ENCODE assay signal across 25 mouse cellular contexts in genomic region chr1:157069181-157069828, GRCm38 (mm10). TPM values are rescaled to one million over a fixed set of nuclear protein-coding genes. Genes with fewer than 3 reads are reported as not detected.
DNase-seq lines count a peak whose midpoint lies in the region; ATAC-seq and TF ChIP-seq lines count a peak whose summit lies in the region.
"Had no signal": no experiment of that assay in that cellular context is flagged by ENCODE, and none has a peak within 500 bp of the region (broad histone marks: within the 10 kb centered on the region; RNA-seq: fewer than 3 reads in every experiment).

No protein-coding gene starts in this region.

- H3K9ac ChIP-seq in neural tube, embryonic 13.5 days: no peak overlapping the region
- H3K9ac ChIP-seq: forebrain, embryonic 12.5 days; heart, embryonic 13.5 days; hindbrain, embryonic 15.5 days had no signal

- no peaks in the 10 kb centered on the region for H3K27me3 ChIP-seq in kidney, adult 2 months (replicated peaks; ENCODE audit: control insufficient read depth, insufficient read depth, low read length)
- H3K27me3 ChIP-seq in neural tube, embryonic 13.5 days: no peaks in the 10 kb centered on the region
- H3K27me3 ChIP-seq: heart, embryonic 13.5 days; hindbrain, embryonic 15.5 days; Patski had no signal

- peaks cover 4% of the 10 kb centered on the region; the same call in 1 of the 2 replicates for H3K4me1 ChIP-seq in kidney, adult 2 months (ENCODE audit: control insufficient read depth, insufficient read depth, low read length)
- peaks cover 12% of the 10 kb centered on the region; the same call in 1 of the 2 replicates for H3K4me1 ChIP-seq in neural tube, embryonic 13.5 days (replicated peaks)

- no peak for TF ChIP-seq POLR2A in kidney, adult 2 months (IDR thresholded peaks at IDR 0.05; ENCODE audit: low read depth, low read length)
- no peak for TF ChIP-seq POLR2A in brain, embryonic 14.5 days (IDR thresholded peaks at IDR 0.05; ENCODE audit: borderline replicate concordance, extremely low read depth, insufficient read depth, insufficient read length, poor library complexity, severe bottlenecking)

- no peak overlapping the region for H3K4me3 ChIP-seq in kidney, adult 2 months (ENCODE audit: insufficient read depth, low read depth, low read length)
- H3K4me3 ChIP-seq in neural tube, embryonic 13.5 days: no peak overlapping the region
- H3K4me3 ChIP-seq: erythroblast, embryonic 14.5 days; forebrain, embryonic 12.5 days; gastrocnemius, adult 2 months; heart, embryonic 13.5 days; hindbrain, embryonic 15.5 days had no signal

- no peaks in the 10 kb centered on the region for H3K36me3 ChIP-seq in kidney, adult 2 months (ENCODE audit: control insufficient read depth, insufficient read depth, low read length)
- H3K36me3 ChIP-seq in neural tube, embryonic 13.5 days: no peaks in the 10 kb centered on the region
- H3K36me3 ChIP-seq: forebrain, embryonic 12.5 days; G1E; heart, embryonic 13.5 days; hindbrain, embryonic 15.5 days had no signal

- TF ChIP-seq CTCF in kidney, adult 2 months (conservative IDR thresholded peaks at IDR 0.05; ENCODE audit: insufficient read depth, insufficient read length, low read depth, low read length): no peak
- no peak for TF ChIP-seq CTCF in brain, embryonic 14.5 days (IDR thresholded peaks at IDR 0.05; ENCODE audit: borderline replicate concordance, extremely low read depth, insufficient read depth, insufficient read length)

- WGBS in kidney, adult 2 months: 57% methylated on average over 15 of the region's 15 CpGs
- 56% methylated on average over 15 of the region's 15 CpGs for WGBS in neural tube, embryonic 13.5 days

- ATAC-seq in neural tube, embryonic 13.5 days (ENCODE audit: low read depth): no peak
- ATAC-seq: activated CD4-positive, CD25-positive, alpha-beta regulatory T cell, adult 4 months; CD4-positive, CD25-positive, alpha-beta regulatory T cell, adult 4 months; Patski had no signal

- peak; percentile 67 for DNase-seq in kidney, adult 2 months
- no peak for DNase-seq in kidney, adult 11 months
- no peak for DNase-seq in neural tube, embryonic 10.5 days (ENCODE audit: extremely low spot score, low spot score)
- DNase-seq in brain, embryonic 14.5 days (ENCODE audit: low read depth): peak; percentile 76
- no peak for DNase-seq in urinary bladder, postnatal 14 days (ENCODE audit: low spot score)
- DNase-seq: adrenal gland, postnatal 14 days; cerebellum, adult 18-20 months; cerebellum, adult 9-11 months; cerebellum, postnatal 36 days; gastrocnemius, adult 2 months; gastrocnemius, postnatal 25 days; heart, adult 11 months; heart, postnatal 36 days had no signal

- H3K27ac ChIP-seq in kidney, adult 2 months (ENCODE audit: insufficient read depth, low read depth, low read length): peak overlapping the region; percentile 80; the same call in 1 of the 2 replicates
- H3K27ac ChIP-seq in neural tube, embryonic 13.5 days (replicated peaks): peak overlapping the region; percentile 6; the same call in 1 of the 2 replicates
- H3K27ac ChIP-seq: forebrain, embryonic 12.5 days; gastrocnemius, adult 2 months; heart, embryonic 13.5 days; hindbrain, embryonic 15.5 days had no signal

- H3K4me2 ChIP-seq in neural tube, embryonic 13.5 days: no peak overlapping the region
- H3K4me2 ChIP-seq: forebrain, embryonic 12.5 days; heart, embryonic 13.5 days; hindbrain, embryonic 15.5 days had no signal

- no peaks in the 10 kb centered on the region for H3K9me3 ChIP-seq in neural tube, embryonic 13.5 days
- H3K9me3 ChIP-seq: forebrain, embryonic 12.5 days; G1E; heart, embryonic 13.5 days; hindbrain, embryonic 15.5 days had no signal

RNA-seq across cellular contexts. Expression of gene Tex35, which starts 39.2 kb away (rescaled TPM):
- polyA plus RNA-seq in kidney, adult 2 months (2012; rRNA removed): 0.12 and 0.13 TPM in 2 replicates
- polyA plus RNA-seq in neural tube, embryonic 13.5 days (2015; fragmentation: Nextera tagmentation; extraction: Ambion mirVana): not detected in 2 replicates
- 0.11 and 0.15 TPM in 2 replicates for polyA plus RNA-seq in brain, embryonic 14.5 days (2012; rRNA removed)
- polyA plus RNA-seq: embryonic facial prominence, embryonic 14.5 days; erythroblast, embryonic 14.5 days; forebrain, embryonic 12.5 days; G1E; heart, embryonic 13.5 days; heart, postnatal 0 days; hindbrain, embryonic 11.5 days; hindbrain, embryonic 15.5 days had no signal

Comparison
In these comparisons a context has a peak if more than half of its experiments do, and no peak if none do; other contexts are left out.
1. DNase-seq: peak in kidney, adult 2 months (single experiment) and brain, embryonic 14.5 days (single experiment); none in kidney, adult 11 months (single experiment), neural tube, embryonic 10.5 days (single experiment) and urinary bladder, postnatal 14 days (single experiment).